Mouse (Mus musculus): ENCODE data around the gene Ubxn11.
A peak's percentile ranks its signal among the peaks of the same experiment; 100 is the strongest.

Gene Ubxn11

GRCm38 (mm10) chr4:134155531-134155930, 53.2 kb downstream of the Ubxn11 start:
- DNase-seq, result peak; percentile 87

DNA sequence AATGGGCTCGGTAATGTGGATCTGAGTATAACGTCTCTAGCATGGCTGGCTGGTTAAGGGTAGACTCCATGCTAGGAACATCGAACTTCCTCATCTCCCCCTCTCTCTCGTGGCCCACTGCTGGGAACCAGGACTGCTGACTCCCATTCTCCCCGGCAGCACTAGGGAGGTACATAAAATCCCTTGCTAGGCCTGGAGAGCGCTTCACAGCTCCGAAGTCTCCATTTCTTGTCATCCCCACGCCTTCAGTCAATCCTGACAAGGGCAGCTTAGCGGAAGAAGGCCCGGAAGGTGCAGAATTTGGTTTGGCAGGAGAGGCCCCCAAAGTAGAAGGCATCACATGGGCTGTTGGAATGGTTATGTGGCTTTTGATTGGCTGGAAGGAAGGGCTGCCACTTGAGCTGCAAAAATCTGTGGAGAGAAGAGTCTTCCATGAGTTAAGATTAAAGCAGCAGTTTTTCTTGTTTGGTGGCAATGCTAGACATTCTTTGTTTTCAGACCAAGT, 53.6 kb downstream of the Ubxn11 start:
- peak; percentile 92 for DNase-seq

GRCm38 (mm10) chr4:134156744-134157143, 54.4 kb downstream of the Ubxn11 start:
- peak; percentile 95 for DNase-seq

GRCm38 (mm10) chr4:134157558-134157957, 55.2 kb downstream of the Ubxn11 start:
- DNase-seq, result no peak

GRCm38 (mm10) chr4:134158774-134159173, 56.4 kb downstream of the Ubxn11 start:
- DNase-seq, result no peak

DNA sequence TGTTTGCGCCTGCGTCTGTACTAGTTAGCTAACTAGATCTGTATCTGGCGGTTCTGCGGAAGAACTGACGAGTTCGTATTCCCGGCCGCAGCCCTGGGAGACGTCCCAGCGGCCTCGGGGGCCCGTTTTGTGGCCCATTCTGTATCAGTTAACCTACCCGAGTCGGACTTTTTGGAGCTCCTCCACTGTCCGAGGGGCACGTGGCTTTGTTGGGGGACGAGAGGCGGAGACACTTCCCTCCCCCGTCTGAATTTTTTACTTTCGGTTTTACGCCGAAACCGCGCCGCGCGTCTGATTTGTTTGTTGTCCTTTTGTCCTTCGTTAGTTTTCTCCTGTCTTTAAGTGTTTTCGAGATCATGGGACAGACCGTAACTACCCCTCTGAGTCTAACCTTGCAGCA, 57.7 kb downstream of the Ubxn11 start:
- peak; percentile 96 for DNase-seq

- DNase-seq, result peak; percentile 64
These were observed 62.2 kb downstream of the Ubxn11 start for GRCm38 (mm10) chr4:134164591-134164990.

- DNase-seq, result peak; percentile 91
These were observed 62.7 kb downstream of the Ubxn11 start for GRCm38 (mm10) chr4:134165024-134165423.

DNA sequence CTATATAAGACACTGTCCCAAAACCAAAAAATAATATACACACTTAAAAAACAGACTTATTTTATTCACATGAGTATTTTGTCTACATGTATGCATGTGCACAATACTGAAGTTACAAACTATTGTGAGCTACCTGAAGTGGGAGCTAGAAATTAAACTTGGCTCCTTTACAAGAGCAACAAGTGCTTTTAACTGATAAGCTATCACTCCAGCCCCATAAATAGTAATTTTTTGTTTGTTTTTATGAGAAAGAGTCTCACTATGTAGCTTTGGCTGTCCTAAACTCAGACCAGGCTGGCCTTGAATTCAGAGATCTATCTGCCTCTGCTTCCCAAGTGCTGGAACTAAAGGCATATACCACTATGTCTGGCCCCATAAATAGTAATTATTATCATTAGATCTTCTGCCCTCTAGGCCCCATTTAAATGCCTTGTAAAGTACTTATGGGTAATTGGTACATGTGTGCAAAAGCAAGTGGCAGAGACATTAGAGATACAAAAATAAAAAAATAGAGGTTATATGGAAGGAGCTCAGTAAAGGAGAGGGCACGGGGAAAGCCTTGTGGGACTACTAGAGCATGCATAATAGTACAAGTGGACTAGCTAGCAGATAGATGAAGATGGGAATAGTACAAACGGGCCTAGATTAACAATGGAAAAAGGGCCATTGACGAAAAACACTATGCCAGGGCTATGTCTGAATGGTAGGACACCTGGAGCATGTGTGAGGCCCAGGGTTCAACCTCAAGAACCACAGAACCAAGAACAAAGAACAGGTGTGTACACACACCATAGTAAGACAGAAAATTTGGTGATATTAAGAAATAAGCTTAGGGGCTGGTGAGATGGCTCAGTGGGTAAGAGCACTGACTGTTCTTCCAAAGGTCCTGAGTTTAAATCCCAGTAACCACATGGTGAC, 63.4 kb downstream of the Ubxn11 start:
- peak; percentile 55 for DNase-seq

DNA sequence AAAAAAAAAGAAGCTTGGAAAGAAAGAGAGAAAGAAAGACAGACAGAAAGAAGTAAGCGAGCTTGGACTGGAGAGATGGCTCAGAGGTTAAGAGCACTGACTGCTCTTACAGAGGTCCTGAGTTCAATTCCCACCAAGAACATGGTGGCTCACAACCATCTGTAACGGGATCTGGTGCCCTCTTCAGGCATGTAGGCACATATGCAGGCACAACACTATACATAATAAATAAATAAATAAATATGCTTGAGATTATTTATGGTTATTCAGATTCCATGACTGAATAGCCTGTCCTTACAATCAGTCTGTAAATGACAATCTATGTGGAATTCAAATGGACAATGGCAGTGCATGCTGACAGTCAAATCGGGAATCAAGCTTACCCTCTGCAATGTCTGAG, 64.5 kb downstream of the Ubxn11 start:
- no peak for DNase-seq

DNA sequence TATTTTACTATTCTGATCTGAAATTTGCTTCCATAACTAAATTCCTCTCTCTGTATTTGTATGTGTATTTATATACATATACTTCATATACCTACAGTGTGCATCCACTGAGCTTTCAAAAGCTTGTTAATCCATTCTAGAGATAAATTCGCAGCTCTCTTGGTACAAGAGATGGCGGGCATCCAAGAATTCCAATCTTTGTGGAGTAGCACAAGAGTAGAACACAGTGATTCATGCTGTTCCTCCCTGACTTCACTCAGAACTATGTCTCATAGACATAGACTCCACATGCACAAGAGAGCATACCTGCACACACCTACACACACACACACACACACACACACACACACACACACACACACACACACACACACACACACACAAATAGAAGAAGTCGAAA, 70.0 kb downstream of the Ubxn11 start:
- peak; percentile 42 for DNase-seq

Data from heart, adult 11 months (tissue).